Mouse (Mus musculus): ENCODE measurements around the gene Acaca. TPM values are rescaled to one million over a fixed set of nuclear protein-coding genes. Genes with fewer than 3 reads are reported as not detected.
"Not testable (repeated sequence)": the region's sequence is repeated elsewhere in the genome, so short reads cannot be mapped to it uniquely, and the experiment has no call there.

Gene Acaca
- total RNA-seq, 2 experiments from 2014 or later: 68.3 to 70.7 TPM

GRCm38 (mm10) chr11:84324032-84324752, 194.7 kb downstream of the Acaca start:
- peak; percentile 12 to 17 for DNase-seq (ENCODE audit: low spot score in 2 of 2)

- DNase-seq (ENCODE audit: low spot score in 2 of 2): no peak
These were observed 197.6 kb downstream of the Acaca start for GRCm38 (mm10) chr11:84327086-84327485.

- no peak for DNase-seq (ENCODE audit: low spot score in 2 of 2)
These were observed 202.9 kb downstream of the Acaca start for GRCm38 (mm10) chr11:84332384-84332783.

DNA sequence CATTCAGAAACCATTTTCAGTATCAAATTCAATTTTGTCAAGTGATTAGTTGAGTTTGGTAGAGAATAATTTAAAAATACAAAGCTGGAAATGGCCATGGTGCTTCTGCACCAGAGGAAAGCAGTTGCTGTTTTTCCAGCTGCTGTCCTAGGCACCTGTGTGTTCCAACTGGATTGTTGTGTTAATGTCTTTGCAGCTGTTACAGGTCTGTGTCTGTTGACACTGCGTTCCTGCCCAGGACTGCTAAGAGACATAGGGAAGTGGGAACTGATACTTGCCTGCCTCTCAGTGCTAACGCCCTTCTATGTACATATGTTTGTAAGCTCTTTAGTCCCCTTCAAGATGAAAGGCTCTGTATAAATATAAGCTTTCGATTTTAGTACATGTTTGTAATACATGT, 203.4 kb downstream of the Acaca start:
- no peak for DNase-seq (ENCODE audit: low spot score in 2 of 2)

DNA sequence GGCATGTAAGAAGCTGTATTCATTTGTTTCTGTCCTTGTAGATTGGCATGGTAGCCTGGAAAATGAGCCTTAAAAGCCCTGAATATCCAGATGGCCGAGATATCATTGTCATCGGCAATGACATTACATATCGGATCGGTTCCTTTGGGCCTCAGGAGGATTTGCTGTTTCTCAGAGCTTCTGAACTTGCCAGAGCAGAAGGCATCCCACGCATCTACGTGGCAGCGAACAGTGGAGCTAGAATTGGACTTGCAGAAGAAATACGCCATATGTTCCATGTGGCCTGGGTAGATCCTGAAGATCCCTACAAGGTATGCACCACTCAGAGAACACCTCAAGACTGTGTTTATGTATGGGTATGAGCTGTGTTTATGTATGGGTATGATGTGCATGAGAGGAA, 208.8 kb downstream of the Acaca start:
- DNase-seq (ENCODE audit: low spot score in 2 of 2): not testable (repeated sequence)

- no peak for DNase-seq (ENCODE audit: low spot score in 2 of 2)
These were observed 211.2 kb downstream of the Acaca start for GRCm38 (mm10) chr11:84340630-84341029.

GRCm38 (mm10) chr11:84344522-84345236, 215.2 kb downstream of the Acaca start:
- DNase-seq (ENCODE audit: low spot score in 2 of 2): no peak

DNA sequence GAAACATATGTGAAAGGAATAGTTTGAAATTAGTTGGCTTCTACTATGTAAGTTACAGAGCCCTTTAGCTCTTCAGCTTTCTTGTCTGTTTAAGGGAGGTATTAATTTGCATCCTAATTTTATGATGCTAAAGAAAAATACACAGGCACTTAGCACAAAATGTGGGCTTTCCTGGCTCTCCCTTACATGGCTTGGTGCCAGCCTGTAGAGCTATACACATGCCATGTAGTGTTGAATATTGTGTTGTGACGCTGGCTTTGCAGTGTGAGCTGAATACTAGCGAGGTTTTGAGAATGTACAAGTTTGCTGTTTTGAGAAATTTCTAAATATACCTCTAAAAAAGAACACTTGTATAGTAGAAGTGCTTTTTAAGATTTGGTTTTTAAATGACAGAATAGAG, 218.3 kb downstream of the Acaca start:
- DNase-seq (ENCODE audit: low spot score in 2 of 2): peak in 1 of 2 experiments; percentile 63

- DNase-seq (ENCODE audit: low spot score in 2 of 2): no peak
These were observed 219.7 kb downstream of the Acaca start for GRCm38 (mm10) chr11:84348843-84349825.

- DNase-seq (ENCODE audit: low spot score in 2 of 2): no peak
These were observed 221.7 kb downstream of the Acaca start for GRCm38 (mm10) chr11:84351150-84351549.

- no peak for DNase-seq (ENCODE audit: low spot score in 2 of 2)
These were observed 223.7 kb downstream of the Acaca start for GRCm38 (mm10) chr11:84353058-84353726.

- DNase-seq (ENCODE audit: low spot score in 2 of 2): no peak
These were observed 227.8 kb downstream of the Acaca start for GRCm38 (mm10) chr11:84357304-84357703.

DNA sequence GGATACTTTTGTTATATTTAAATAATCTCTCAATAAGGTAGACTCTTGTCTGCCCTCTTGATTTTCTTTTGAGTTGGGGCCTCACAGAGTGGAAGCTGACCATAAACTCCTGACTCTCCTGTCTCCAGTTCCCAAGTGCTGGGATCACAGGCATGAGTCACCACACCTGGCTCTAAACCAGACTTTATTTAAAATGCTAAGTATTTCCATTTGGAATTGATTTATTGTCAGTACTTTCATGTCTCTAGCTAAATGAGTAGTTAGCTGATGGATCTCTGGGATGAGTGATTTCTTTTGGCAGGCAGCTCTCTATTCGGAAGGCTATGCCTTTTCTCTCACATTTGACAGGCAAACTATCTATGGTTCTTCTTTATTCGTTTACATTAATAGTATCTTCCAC, 228.3 kb downstream of the Acaca start:
- peak in 1 of 2 experiments; percentile 24 for DNase-seq (ENCODE audit: low spot score in 2 of 2)

DNA sequence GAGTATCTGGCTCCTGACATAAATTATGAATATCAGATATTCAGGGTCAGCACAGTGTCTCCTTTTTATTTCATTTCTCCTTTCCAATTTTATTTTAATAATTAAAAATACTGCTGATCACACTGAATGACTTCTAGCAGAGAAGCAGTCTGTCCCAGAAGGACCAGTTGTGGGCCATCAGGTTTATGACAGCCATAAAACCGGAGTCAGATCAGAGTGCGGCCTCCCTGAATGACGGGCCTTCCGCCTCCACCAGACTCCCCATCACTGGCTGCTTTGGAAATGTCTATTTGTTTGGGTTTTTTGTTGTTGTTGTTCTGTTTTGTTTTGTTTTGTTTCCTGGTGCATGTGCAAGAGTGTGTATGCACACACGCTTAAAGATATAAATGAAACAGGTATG, 232.1 kb downstream of the Acaca start:
- DNase-seq (ENCODE audit: low spot score in 2 of 2): no peak

- no peak for DNase-seq (ENCODE audit: low spot score in 2 of 2)
These were observed 233.3 kb downstream of the Acaca start for GRCm38 (mm10) chr11:84362633-84363243.

GRCm38 (mm10) chr11:84365313-84365712, 235.8 kb downstream of the Acaca start:
- DNase-seq (ENCODE audit: low spot score in 2 of 2): no peak

DNA sequence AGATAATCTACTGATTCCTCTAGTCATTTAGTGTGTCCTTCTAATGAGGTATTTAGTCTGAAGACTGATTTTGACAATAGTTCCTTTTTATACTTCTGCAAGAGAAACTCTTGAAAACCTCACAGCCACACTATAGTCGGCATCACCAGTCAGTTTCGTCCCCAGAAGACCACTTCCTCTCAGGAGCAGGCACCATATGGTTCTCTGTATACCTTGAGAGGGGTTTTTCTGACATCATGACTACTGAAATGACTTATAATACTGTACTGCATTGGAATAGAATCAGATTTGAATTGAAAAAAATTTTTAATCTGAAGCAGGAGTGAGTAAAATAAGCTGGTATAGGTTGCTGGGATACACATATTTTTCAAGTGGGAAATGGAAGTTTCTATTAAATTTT, 239.4 kb downstream of the Acaca start:
- DNase-seq (ENCODE audit: low spot score in 2 of 2): no peak

GRCm38 (mm10) chr11:84373122-84373521, 243.7 kb downstream of the Acaca start:
- DNase-seq (ENCODE audit: low spot score in 2 of 2): no peak

DNA sequence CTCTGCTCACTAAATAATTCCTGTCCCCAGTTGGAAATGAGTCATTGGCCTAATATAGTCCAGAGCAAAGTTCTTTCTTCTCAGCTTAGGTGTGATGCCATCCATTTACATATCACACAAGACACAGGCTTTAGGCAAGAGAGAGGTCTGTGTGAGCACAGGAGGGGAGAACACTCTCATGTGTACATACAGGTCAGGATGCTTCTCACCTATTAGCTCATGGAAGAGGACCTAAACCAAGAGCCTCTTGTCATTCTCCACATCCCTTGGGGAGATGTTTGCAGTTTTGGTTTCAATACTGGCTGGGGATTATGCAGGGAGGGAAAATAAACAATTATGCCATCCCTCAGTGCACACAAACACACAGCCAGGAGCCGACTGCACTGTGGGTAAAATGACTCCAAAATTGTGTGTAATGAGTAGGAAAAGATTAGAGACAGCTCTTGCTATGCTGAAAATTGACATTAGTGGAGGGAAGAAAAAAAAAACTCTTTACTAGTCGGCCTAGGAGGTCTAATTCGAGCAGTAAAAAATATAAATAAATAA, 246.6 kb downstream of the Acaca start:
- DNase-seq (ENCODE audit: low spot score in 2 of 2): no peak

Measured in layer of hippocampus, adult 18-20 months (tissue).